Mouse (Mus musculus) forebrain, embryonic 15.5 days (tissue): ENCODE results near the gene Fam184a. TPM values are rescaled to one million over a fixed set of nuclear protein-coding genes. Genes with fewer than 3 reads are reported as not detected.

Experiments
- ATAC-seq: fragments of 200-750 bp; cut with Nextera tagmentation; replicated peaks from 2 replicates; pipeline ENCODE4 v1.8.0; 2017; ENCODE audit warnings: mild to moderate bottlenecking, moderate TSS enrichment, moderate library complexity
- H3K27ac ChIP-seq: fragments of 300-500 bp; sonication (generic); replicated peaks from 2 replicates; pipeline ENCODE4 v1.5.1; 2015; ENCODE audit warnings: mild to moderate bottlenecking, inconsistent platforms
- H3K27me3 ChIP-seq: fragments of 300-500 bp; sonication (generic); 2 replicates; pipeline ENCODE4 v1.6.1; 2015; ENCODE audit warnings: inconsistent platforms
- H3K36me3 ChIP-seq: fragments of 300-500 bp; sonication (generic); 2 replicates; pipeline ENCODE4 v1.6.1; 2015; ENCODE audit warnings: mild to moderate bottlenecking, inconsistent platforms
- H3K4me1 ChIP-seq: fragments of 300-500 bp; sonication (generic); 2 replicates; pipeline ENCODE4 v1.6.1; 2015; ENCODE audit warnings: inconsistent platforms
- H3K4me2 ChIP-seq: fragments of 300-500 bp; sonication (generic); replicated peaks from 2 replicates; pipeline ENCODE4 v1.6.1; 2015; ENCODE audit warnings: mild to moderate bottlenecking, inconsistent platforms
- H3K4me3 ChIP-seq: fragments of 300-500 bp; sonication (generic); 2 replicates; pipeline ENCODE4 v1.5.1; 2015; ENCODE audit warnings: mild to moderate bottlenecking, inconsistent platforms
- H3K9ac ChIP-seq: fragments of 300-500 bp; sonication (generic); replicated peaks from 2 replicates; pipeline ENCODE4 v1.6.1; 2015; ENCODE audit warnings: mild to moderate bottlenecking, inconsistent platforms
- H3K9me3 ChIP-seq: fragments of 300-500 bp; sonication (generic); 2 replicates; pipeline ENCODE4 v1.6.1; 2016; ENCODE audit warnings: inconsistent platforms
- WGBS: fragments of 180-500 bp; shearing (Covaris S2); methylation state at CpG from one replicate; pipeline ENCODE4 v1.1.7; 2015; ENCODE audit warnings: mixed read lengths; 5-methylcytosine and 5-hydroxymethylcytosine counted together
- polyA plus RNA-seq: library from polyadenylated mRNA; unstranded; fragments of >200 nt; fragmentation: Nextera tagmentation; extraction: Ambion mirVana; gene quantifications from 2 replicates; pipeline ENCODE4 v1.2.1, GENCODE M21; 2015

The Fam184a gene
- polyA plus RNA-seq, 1 experiment from 2014 or later = 9.2 TPM

DNA sequence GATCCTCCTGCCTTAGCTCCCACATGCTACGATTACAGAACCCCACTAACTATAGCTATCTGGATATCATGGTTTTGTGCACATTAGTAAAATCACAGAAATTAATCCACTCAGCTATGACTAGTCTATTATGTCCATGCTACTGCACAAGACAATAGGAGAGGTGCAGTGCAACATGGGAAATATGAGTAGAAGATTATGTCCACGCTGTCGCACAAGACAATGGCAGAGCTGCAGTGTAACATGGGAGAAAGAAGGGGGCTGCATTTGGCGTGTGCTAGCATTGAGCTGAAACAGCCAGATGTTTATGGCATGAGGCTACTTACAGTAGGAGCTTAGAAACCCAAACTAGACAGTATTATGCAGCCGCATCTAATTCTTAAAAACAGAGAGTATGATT, 8.0 kb downstream of the Fam184a start:
- Histone ChIP-seq H3K36me3 (no peaks in the 10 kb centered on the region), H3K9ac (no peak overlapping the region), H3K4me1 (no peaks in the 10 kb centered on the region), H3K4me2 (no peak overlapping the region), H3K27me3 (no peaks in the 10 kb centered on the region), H3K27ac (no peak overlapping the region), H3K9me3 (no peaks in the 10 kb centered on the region), H3K4me3 (no peak overlapping the region)
- peak; percentile 38; the same call in 1 of the 2 replicates for ATAC-seq
- 79% methylated on average over 5 of the region's 5 CpGs for WGBS

DNA sequence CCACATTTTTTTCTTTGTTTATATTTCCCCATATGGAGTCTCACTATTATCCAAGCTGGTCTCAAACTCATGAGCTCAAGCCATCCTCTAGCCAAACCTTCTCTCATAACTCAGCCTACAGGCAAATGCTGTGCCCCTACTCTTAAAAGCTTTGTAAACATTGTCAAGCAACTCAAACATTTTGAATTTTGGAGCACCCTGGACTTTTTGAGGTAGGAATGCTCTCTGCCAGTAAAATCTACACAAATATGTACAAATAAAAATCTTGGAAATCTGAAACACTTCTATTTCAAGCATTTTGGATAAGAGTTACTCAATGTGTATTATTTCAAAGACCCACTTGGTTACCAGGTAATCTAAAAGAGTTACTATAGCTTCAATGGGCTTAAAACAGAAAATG, 10.9 kb downstream of the Fam184a start:
- no peak overlapping the region for H3K4me3 ChIP-seq
- no peak overlapping the region for H3K9ac ChIP-seq
- H3K4me2 ChIP-seq = no peak overlapping the region
- ATAC-seq = no peak
- H3K4me1 ChIP-seq = no peaks in the 10 kb centered on the region
- H3K9me3 ChIP-seq = no peaks in the 10 kb centered on the region
- no peaks in the 10 kb centered on the region for H3K27me3 ChIP-seq
- no peak overlapping the region for H3K27ac ChIP-seq
- no peaks in the 10 kb centered on the region for H3K36me3 ChIP-seq

DNA sequence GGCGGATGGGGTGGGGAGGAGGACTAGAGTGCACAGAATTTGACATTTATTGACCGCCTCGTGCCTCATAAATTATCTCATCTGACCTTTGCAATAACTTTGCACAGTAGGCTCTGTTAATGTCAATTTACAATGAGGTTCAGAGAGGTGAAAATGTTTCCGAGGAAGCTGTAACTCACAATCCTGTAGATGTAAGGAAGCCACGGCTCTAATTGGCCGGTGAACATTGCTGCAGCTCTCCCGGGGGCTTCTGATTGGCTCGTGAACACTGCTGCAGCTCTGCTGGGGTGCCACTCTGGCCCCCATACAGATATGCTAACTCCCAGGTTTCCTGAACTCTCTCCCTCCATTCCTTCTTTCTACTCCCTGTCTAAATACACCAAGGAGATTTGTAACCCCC, 12.1 kb downstream of the Fam184a start:
- Histone ChIP-seq H3K4me1 (no peaks in the 10 kb centered on the region), H3K4me3 (no peak overlapping the region), H3K4me2 (no peak overlapping the region), H3K27me3 (no peaks in the 10 kb centered on the region), H3K9me3 (no peaks in the 10 kb centered on the region), H3K9ac (no peak overlapping the region), H3K36me3 (no peaks in the 10 kb centered on the region), H3K27ac (no peak overlapping the region)
- WGBS = 91% methylated on average over 8 of the region's 8 CpGs
- no peak for ATAC-seq

DNA sequence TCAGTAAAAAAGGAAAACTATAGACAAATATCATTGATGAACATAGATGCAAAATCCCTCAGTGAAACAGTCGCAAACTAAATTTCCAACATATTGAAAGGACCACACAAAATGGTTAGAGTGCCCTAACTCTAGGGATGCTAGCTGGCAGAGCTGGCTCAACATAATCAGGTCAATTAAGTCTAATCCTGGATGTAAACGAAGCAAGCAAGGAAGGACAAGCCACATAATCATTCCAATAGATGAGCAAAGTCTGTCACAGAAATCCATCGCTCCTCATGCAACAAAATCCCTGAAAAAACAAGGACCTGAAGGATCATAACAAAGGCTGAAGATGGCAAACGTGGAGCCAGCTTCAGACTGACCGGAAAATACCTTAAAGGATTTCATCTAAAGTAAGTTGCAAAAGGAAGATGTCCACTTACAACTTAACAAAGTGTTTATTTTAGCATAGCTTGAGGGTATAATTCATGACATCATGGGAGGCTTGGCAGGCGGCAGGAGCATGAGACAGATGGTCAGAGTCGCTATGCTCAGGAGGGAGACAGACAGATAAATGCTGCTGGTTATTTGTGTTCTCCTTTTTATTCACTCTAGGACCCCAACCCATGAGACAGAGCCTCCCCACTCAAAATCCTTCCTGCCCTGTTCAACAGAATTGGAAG, 15.6 kb downstream of the Fam184a start:
- WGBS = 77% methylated on average over 7 of the region's 7 CpGs
- H3K27me3 ChIP-seq = no peaks in the 10 kb centered on the region
- no peak overlapping the region for H3K4me3 ChIP-seq
- no peak for ATAC-seq
- no peak overlapping the region for H3K9ac ChIP-seq
- H3K9me3 ChIP-seq = no peaks in the 10 kb centered on the region
- no peaks in the 10 kb centered on the region for H3K4me1 ChIP-seq
- H3K36me3 ChIP-seq = no peaks in the 10 kb centered on the region
- no peak overlapping the region for H3K4me2 ChIP-seq
- H3K27ac ChIP-seq = no peak overlapping the region

DNA sequence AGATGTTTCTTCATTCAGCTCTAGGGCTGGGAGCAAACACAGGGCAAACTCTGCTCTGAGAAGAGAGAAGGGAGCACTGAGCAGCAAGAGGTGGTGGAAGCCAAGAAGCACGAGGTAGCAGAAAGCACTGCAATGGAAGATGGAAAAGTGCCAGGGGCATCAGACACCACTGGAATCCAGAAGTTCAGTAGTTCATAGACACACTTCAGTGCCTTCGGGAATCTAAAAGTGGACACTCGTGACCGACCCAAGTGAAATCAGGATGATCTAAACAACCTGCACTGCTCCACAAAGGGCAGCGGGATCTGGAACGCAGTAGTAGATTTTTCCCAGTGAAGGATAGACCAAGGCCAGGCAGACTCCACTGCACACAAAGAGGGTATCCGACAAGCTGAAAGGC, 18.6 kb downstream of the Fam184a start:
- H3K4me1 ChIP-seq = no peaks in the 10 kb centered on the region
- H3K27me3 ChIP-seq = no peaks in the 10 kb centered on the region
- WGBS = 92% methylated on average over 7 of the region's 7 CpGs
- ATAC-seq = no peak
- no peak overlapping the region for H3K4me3 ChIP-seq
- H3K9ac ChIP-seq = no peak overlapping the region
- no peaks in the 10 kb centered on the region for H3K36me3 ChIP-seq
- H3K27ac ChIP-seq = no peak overlapping the region
- no peaks in the 10 kb centered on the region for H3K9me3 ChIP-seq
- H3K4me2 ChIP-seq = no peak overlapping the region

DNA sequence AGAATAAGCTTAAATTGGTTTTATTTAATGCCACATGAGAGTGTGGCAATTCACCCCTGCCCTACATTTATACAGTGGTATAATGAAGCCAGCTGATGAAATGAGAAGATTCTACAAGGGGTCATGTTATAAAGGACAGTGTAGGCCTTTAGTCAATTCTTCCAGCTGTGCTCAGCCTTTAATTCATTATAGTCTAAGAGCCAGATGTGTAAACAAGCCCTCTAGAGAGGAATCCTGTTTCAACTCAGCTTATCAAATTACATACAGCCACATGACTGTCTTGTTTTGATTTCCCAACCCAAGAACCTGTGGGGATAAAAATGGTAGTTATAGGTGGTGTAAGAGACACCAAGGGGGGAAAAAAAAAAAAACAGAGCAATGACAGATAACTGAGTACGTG, 22.0 kb downstream of the Fam184a start:
- Histone ChIP-seq H3K27me3 (no peaks in the 10 kb centered on the region), H3K36me3 (no peaks in the 10 kb centered on the region), H3K9me3 (no peaks in the 10 kb centered on the region), H3K4me1 (no peaks in the 10 kb centered on the region), H3K9ac (no peak overlapping the region), H3K27ac (no peak overlapping the region), H3K4me2 (no peak overlapping the region), H3K4me3 (no peak overlapping the region)
- ATAC-seq = no peak
- WGBS = 61% methylated on average over 1 of the region's 1 CpGs

DNA sequence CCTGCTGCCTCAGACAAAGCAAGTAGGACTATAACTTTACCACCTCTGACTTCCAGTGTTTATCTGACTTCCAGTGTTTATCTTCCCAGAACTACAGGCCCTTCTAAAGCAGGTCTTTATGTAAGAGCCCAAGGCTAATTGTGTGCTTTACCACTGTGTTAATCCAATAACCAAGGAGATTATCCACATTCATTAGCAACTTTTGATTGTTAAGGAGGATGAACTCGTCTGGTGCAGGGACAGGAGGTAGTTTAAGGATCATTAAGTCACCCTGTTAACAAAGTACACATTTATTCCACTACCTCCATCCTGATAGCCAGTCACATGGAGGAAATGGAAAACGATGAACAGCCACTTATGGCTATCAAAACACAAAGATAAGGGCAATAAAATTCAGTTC, 25.6 kb downstream of the Fam184a start:
- H3K4me2 ChIP-seq = no peak overlapping the region
- H3K9ac ChIP-seq = no peak overlapping the region
- H3K27ac ChIP-seq = no peak overlapping the region
- H3K27me3 ChIP-seq = no peaks in the 10 kb centered on the region
- 29% methylated on average over 2 of the region's 2 CpGs for WGBS
- no peaks in the 10 kb centered on the region for H3K36me3 ChIP-seq
- H3K4me3 ChIP-seq = no peak overlapping the region
- no peaks in the 10 kb centered on the region for H3K4me1 ChIP-seq
- ATAC-seq = no peak
- H3K9me3 ChIP-seq = no peaks in the 10 kb centered on the region

DNA sequence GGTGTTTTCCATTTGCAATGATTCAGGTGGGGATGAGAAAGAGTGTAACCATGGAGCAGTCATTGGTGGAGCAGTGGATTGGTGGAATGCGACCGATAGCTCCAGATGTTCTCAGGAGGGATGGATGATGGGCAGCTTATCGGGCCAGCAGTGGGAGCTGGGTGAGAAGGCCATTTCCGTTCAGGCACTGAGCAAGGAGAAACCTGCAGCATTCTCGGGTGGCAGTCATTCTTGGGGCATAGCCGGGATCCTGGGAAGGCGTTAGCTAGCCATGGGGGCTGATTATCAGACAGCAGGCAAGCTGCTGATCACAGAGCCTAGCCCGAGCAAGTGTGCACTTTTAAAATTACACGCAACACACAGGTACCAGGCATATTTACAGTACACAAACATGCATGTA, 46.4 kb downstream of the Fam184a start:
- H3K27ac ChIP-seq = no peak overlapping the region
- no peaks in the 10 kb centered on the region for H3K4me1 ChIP-seq
- no peak overlapping the region for H3K4me3 ChIP-seq
- no peaks in the 10 kb centered on the region for H3K36me3 ChIP-seq
- no peak for ATAC-seq
- WGBS = 96% methylated on average over 9 of the region's 9 CpGs
- no peak overlapping the region for H3K4me2 ChIP-seq
- H3K27me3 ChIP-seq = no peaks in the 10 kb centered on the region
- no peaks in the 10 kb centered on the region for H3K9me3 ChIP-seq
- no peak overlapping the region for H3K9ac ChIP-seq

DNA sequence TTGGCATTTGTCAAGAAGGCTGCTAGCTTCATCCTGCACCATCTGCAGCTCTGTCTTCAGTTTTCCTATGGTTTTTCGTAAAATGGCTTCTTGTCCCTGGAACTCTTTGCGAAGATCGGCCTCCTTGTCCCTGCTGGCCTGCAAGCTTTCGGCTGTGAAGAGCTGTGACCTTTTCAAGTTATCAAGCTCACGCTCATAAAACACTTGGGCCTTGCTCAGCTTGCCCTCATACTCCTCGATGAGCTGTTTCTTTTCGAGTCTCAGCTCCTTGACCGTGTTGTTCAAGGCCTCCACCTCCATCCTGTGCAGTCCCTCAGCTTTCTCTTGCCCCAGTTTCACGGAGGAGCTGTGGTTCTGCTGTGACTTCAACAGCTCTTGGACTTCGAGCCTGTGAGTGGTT, 52.4 kb downstream of the Fam184a start:
- no peaks in the 10 kb centered on the region for H3K4me1 ChIP-seq
- WGBS = 95% methylated on average over 10 of the region's 10 CpGs
- ATAC-seq = no peak
- H3K27me3 ChIP-seq = no peaks in the 10 kb centered on the region
- no peak overlapping the region for H3K27ac ChIP-seq
- no peaks in the 10 kb centered on the region for H3K9me3 ChIP-seq
- H3K4me3 ChIP-seq = no peak overlapping the region
- H3K36me3 ChIP-seq = no peaks in the 10 kb centered on the region
- no peak overlapping the region for H3K4me2 ChIP-seq
- H3K9ac ChIP-seq = no peak overlapping the region

DNA sequence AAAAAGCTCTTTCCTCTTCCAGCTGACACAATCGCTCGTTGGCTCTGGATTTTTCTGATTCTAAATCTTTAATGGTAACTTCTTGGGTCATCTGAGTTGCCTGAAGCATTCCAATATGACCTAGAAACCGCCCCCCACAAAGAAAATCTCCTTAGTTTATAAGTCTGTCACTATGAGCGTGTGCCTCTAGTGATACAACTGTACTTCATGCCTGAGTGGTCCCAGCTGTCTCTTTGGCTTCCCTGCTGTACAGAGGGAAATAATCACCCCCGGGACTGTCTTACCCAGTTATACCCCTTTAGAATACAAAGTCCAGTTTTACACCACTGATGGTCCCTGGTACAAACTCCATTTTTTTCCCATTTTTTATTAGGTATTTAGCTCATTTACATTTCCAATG, 56.2 kb downstream of the Fam184a start:
- H3K4me3 ChIP-seq = no peak overlapping the region
- no peaks in the 10 kb centered on the region for H3K9me3 ChIP-seq
- no peak overlapping the region for H3K27ac ChIP-seq
- 87% methylated on average over 5 of the region's 5 CpGs for WGBS
- no peaks in the 10 kb centered on the region for H3K4me1 ChIP-seq
- no peak overlapping the region for H3K4me2 ChIP-seq
- ATAC-seq = no peak
- H3K36me3 ChIP-seq = no peaks in the 10 kb centered on the region
- H3K9ac ChIP-seq = no peak overlapping the region
- H3K27me3 ChIP-seq = no peaks in the 10 kb centered on the region

DNA sequence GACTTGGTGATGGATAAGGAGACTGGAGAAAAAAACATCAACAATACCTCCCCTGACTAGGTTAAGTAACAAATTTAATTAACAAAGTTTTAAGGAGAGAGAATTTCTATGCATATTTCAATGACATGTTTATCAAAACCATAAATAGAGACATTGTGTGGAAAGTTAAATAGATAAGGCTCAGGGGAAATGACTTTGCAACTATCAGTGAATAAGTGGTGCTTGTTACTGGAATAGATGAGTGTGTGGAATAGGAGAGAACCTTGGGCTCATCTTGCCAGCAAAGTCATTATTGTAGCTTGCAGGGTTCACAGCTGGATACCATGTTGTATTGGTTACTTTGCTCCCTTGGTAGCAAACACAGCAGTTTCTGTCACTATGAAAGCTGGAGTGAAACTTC, 59.7 kb downstream of the Fam184a start:
- no peak for ATAC-seq
- Histone ChIP-seq H3K4me3 (no peak overlapping the region), H3K4me1 (no peaks in the 10 kb centered on the region), H3K9me3 (no peaks in the 10 kb centered on the region), H3K27me3 (no peaks in the 10 kb centered on the region), H3K27ac (no peak overlapping the region), H3K36me3 (no peaks in the 10 kb centered on the region), H3K4me2 (no peak overlapping the region), H3K9ac (no peak overlapping the region)

DNA sequence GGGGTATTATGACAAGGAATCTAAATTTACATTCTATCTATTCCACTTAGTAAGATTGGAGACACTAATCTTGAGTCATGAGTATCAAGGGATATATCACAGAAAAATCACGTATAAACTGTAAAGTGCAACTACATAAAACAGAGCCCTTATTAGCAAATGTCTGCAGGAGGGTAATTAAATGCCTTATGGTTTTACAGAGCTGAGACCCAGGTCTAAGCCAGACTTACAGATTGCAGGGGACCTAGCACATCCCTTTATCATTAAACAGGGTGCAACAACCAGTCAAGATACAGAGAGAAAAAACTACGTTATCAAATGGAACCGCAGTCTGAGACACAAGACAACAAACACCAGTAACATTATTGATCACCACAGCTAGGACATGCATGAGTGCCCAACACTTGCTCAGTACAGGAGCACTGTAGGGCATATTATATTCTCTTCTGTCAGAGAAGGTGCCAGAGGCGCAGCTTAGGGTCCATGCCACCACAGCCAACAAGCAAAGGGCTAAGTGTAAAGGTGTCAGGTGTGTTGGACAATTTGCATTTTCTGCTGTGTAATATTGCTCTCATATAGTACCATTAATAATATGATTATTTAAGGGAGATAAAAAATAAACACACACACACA, 61.9 kb downstream of the Fam184a start:
- H3K27me3 ChIP-seq = no peaks in the 10 kb centered on the region
- 91% methylated on average over 4 of the region's 4 CpGs for WGBS
- H3K4me2 ChIP-seq = no peak overlapping the region
- H3K36me3 ChIP-seq = no peaks in the 10 kb centered on the region
- no peak overlapping the region for H3K4me3 ChIP-seq
- ATAC-seq = no peak
- H3K9ac ChIP-seq = no peak overlapping the region
- H3K9me3 ChIP-seq = no peaks in the 10 kb centered on the region
- H3K4me1 ChIP-seq = no peaks in the 10 kb centered on the region
- no peak overlapping the region for H3K27ac ChIP-seq

DNA sequence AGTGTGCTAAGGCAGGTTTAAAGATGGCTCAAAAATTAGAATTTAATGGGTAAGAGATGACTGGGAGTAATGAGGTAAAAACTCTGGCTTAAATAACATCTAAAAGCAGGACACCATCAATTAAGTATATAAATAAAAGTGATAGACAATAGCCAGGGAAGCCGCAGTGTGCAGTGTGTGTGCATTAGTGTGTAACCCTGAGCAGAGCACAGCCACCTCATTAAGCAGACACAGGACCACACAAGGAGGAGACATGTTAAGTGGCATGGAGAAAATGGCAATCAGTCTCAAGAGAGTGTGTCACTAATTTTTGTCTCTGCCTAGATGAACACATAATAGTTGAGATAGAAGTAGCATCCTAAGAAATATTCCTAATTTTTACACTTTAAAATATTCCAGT, 62.4 kb downstream of the Fam184a start:
- ATAC-seq = no peak
- Histone ChIP-seq H3K27me3 (no peaks in the 10 kb centered on the region), H3K4me2 (no peak overlapping the region), H3K9ac (no peak overlapping the region), H3K27ac (no peak overlapping the region), H3K36me3 (no peaks in the 10 kb centered on the region), H3K4me3 (no peak overlapping the region), H3K9me3 (no peaks in the 10 kb centered on the region), H3K4me1 (no peaks in the 10 kb centered on the region)
- 53% methylated on average over 1 of the region's 1 CpGs for WGBS
